Mouse (Mus musculus) bone marrow, adult 2 months (tissue): ENCODE results near the gene Ergic3.

Source experiments
- CTCF ChIP-seq: fragments of 200-500 bp; IDR thresholded peaks from 2 replicates; pipeline ENCODE4 v1.5.1; 2011; ENCODE audit warnings: low read length, control low read depth; ENCODE audit not compliant: control insufficient read depth, insufficient read depth
- POLR2A ChIP-seq: fragments of 200-500 bp; IDR thresholded peaks from 2 replicates; pipeline ENCODE4 v1.6.1; 2011; ENCODE audit warnings: low read depth, mild to moderate bottlenecking, control low read depth, low read length, borderline replicate concordance; ENCODE audit not compliant: control insufficient read depth

GRCm38 (mm10) chr2:156042903-156043302 is 35.1 kb downstream of the Ergic3 start:
- TF ChIP-seq CTCF (no peak), POLR2A (no peak)
